ENCODE assay signal across 24 mouse cellular contexts in genomic region chr9:25048940-25049339, GRCm38 (mm10). TPM values are rescaled to one million over a fixed set of nuclear protein-coding genes. Genes with fewer than 3 reads are reported as not detected.
DNase-seq lines count a peak whose midpoint lies in the region; ATAC-seq and TF ChIP-seq lines count a peak whose summit lies in the region.
"Had no signal": no experiment of that assay in that cellular context is flagged by ENCODE, and none has a peak within 500 bp of the region (broad histone marks: within the 10 kb centered on the region; RNA-seq: fewer than 3 reads in every experiment).

No protein-coding gene starts in this region.

- no peak for ATAC-seq in liver, embryonic 13.5 days (ENCODE audit: low read depth)
- ATAC-seq in liver, embryonic 11.5 days (replicated peaks; ENCODE audit: low FRiP score): no peak
- no peak for ATAC-seq in megakaryocyte, adult 5-6 weeks (ENCODE audit: poor library complexity, severe bottlenecking)
- peak; percentile 63; the same call in 1 of the 2 replicates for ATAC-seq in erythroid progenitor cell, adult 5-6 weeks (replicated peaks; ENCODE audit: low FRiP score, poor library complexity, severe bottlenecking)
- no peak for ATAC-seq in kidney, embryonic 14.5 days (ENCODE audit: low FRiP score, low TSS enrichment)
- ATAC-seq: forebrain, embryonic 13.5 days; forebrain, postnatal 0 days had no signal

- no peak overlapping the region for H3K4me3 ChIP-seq in liver, embryonic 13.5 days (replicated peaks)
- H3K4me3 ChIP-seq in liver, embryonic 11.5 days (ENCODE audit: low read depth, low read length): no peak overlapping the region
- peak overlapping the region; percentile 91 for H3K4me3 ChIP-seq in megakaryocyte, embryonic 14.5 days (replicated peaks)
- no peak overlapping the region for H3K4me3 ChIP-seq in kidney, embryonic 14.5 days (ENCODE audit: low read length)
- no peak overlapping the region for H3K4me3 ChIP-seq in cerebellum, adult 2 months (replicated peaks; ENCODE audit: insufficient read depth, low read depth, low read length)
- H3K4me3 ChIP-seq: embryonic facial prominence, embryonic 12.5 days; forebrain, embryonic 13.5 days; hindbrain, embryonic 10.5 days had no signal

- no peak for DNase-seq in liver, embryonic 13.5 days
- no peak for DNase-seq in liver, embryonic 11.5 days (ENCODE audit: low spot score)
- no peak for DNase-seq in cerebellum, adult 2 months
- DNase-seq: adrenal gland, adult 8-10 months; adrenal gland, postnatal 36 days; cerebellum, adult 8-10 months; cerebellum, postnatal 14 days; forebrain, postnatal 0 days; gastrocnemius, postnatal 14 days; heart, postnatal 14 days had no signal

- no peak overlapping the region for H3K9ac ChIP-seq in liver, embryonic 13.5 days
- H3K9ac ChIP-seq in liver, embryonic 11.5 days (ENCODE audit: low read depth, low read length): no peak overlapping the region
- H3K9ac ChIP-seq in kidney, embryonic 14.5 days (ENCODE audit: low read depth, low read length): no peak overlapping the region
- H3K9ac ChIP-seq: embryonic facial prominence, embryonic 12.5 days; forebrain, embryonic 13.5 days; forebrain, postnatal 0 days; hindbrain, embryonic 14.5 days had no signal

- H3K36me3 ChIP-seq in liver, embryonic 13.5 days: no peaks in the 10 kb centered on the region
- H3K36me3 ChIP-seq in liver, embryonic 11.5 days (ENCODE audit: control insufficient read depth, insufficient read depth, low read length): no peaks in the 10 kb centered on the region
- no peaks in the 10 kb centered on the region for H3K36me3 ChIP-seq in megakaryocyte, embryonic 14.5 days (replicated peaks; ENCODE audit: low read length)
- H3K36me3 ChIP-seq in kidney, embryonic 14.5 days (ENCODE audit: control insufficient read depth, insufficient read depth, low read length): no peaks in the 10 kb centered on the region
- H3K36me3 ChIP-seq: embryonic facial prominence, embryonic 12.5 days; hindbrain, embryonic 10.5 days had no signal

- peak overlapping the region; percentile 26 for H3K4me2 ChIP-seq in liver, embryonic 13.5 days
- no peak overlapping the region for H3K4me2 ChIP-seq in liver, embryonic 11.5 days
- no peak overlapping the region for H3K4me2 ChIP-seq in kidney, embryonic 14.5 days (replicated peaks; ENCODE audit: low read depth, low read length)
- H3K4me2 ChIP-seq: forebrain, embryonic 13.5 days; hindbrain, embryonic 14.5 days had no signal

- no peak for TF ChIP-seq CTCF in cerebellum, adult 2 months (IDR thresholded peaks at IDR 0.05; ENCODE audit: borderline replicate concordance, insufficient read depth, low read depth, low read length)

- no peaks in the 10 kb centered on the region for H3K27me3 ChIP-seq in liver, embryonic 13.5 days
- no peaks in the 10 kb centered on the region for H3K27me3 ChIP-seq in liver, embryonic 11.5 days (replicated peaks; ENCODE audit: control insufficient read depth, insufficient read depth, low read length)
- H3K27me3 ChIP-seq in megakaryocyte, embryonic 14.5 days (replicated peaks): no peaks in the 10 kb centered on the region
- no peaks in the 10 kb centered on the region for H3K27me3 ChIP-seq in kidney, embryonic 14.5 days (ENCODE audit: control insufficient read depth, insufficient read depth, low read length)
- no peaks in the 10 kb centered on the region for H3K27me3 ChIP-seq in cerebellum, adult 2 months (ENCODE audit: control insufficient read depth, insufficient read depth, low read length)
- H3K27me3 ChIP-seq: embryonic facial prominence, embryonic 12.5 days; forebrain, embryonic 13.5 days had no signal

- no peak for TF ChIP-seq POLR2A in cerebellum, adult 2 months (IDR thresholded peaks at IDR 0.05; ENCODE audit: borderline replicate concordance, insufficient read depth, low read length)

- 29% methylated on average over 2 of the region's 2 CpGs for WGBS in liver, embryonic 13.5 days (ENCODE audit: insufficient replicate concordance)
- WGBS in liver, embryonic 11.5 days: 68% methylated on average over 2 of the region's 2 CpGs
- 79% methylated on average over 2 of the region's 2 CpGs for WGBS in kidney, embryonic 14.5 days
- 43% methylated on average over 2 of the region's 2 CpGs for WGBS in cerebellum, adult 2 months

- H3K4me1 ChIP-seq in liver, embryonic 13.5 days (replicated peaks): peaks cover 12% of the 10 kb centered on the region
- H3K4me1 ChIP-seq in liver, embryonic 11.5 days (replicated peaks; ENCODE audit: control insufficient read depth, insufficient read depth, low read length): no peaks in the 10 kb centered on the region
- peaks cover 58% of the 10 kb centered on the region for H3K4me1 ChIP-seq in megakaryocyte, embryonic 14.5 days
- H3K4me1 ChIP-seq in kidney, embryonic 14.5 days (ENCODE audit: control insufficient read depth, insufficient read depth, low read length): no peaks in the 10 kb centered on the region
- H3K4me1 ChIP-seq in cerebellum, adult 2 months (ENCODE audit: control insufficient read depth, insufficient read depth, low read length): no peaks in the 10 kb centered on the region
- H3K4me1 ChIP-seq: embryonic facial prominence, embryonic 12.5 days; forebrain, embryonic 13.5 days; hindbrain, embryonic 10.5 days had no signal

- no peak overlapping the region for H3K27ac ChIP-seq in liver, embryonic 13.5 days
- no peak overlapping the region for H3K27ac ChIP-seq in liver, embryonic 11.5 days (ENCODE audit: low read depth, low read length)
- H3K27ac ChIP-seq in kidney, embryonic 14.5 days (ENCODE audit: low read depth, low read length): no peak overlapping the region
- H3K27ac ChIP-seq in cerebellum, adult 2 months (ENCODE audit: insufficient read depth, low read length): no peak overlapping the region
- H3K27ac ChIP-seq: embryonic facial prominence, embryonic 12.5 days; forebrain, embryonic 13.5 days; hindbrain, embryonic 10.5 days; hindbrain, embryonic 14.5 days had no signal

- no peaks in the 10 kb centered on the region for H3K9me3 ChIP-seq in liver, embryonic 13.5 days (replicated peaks)
- H3K9me3 ChIP-seq in liver, embryonic 11.5 days (ENCODE audit: control insufficient read depth, low read length): no peaks in the 10 kb centered on the region
- H3K9me3 ChIP-seq in megakaryocyte, embryonic 14.5 days: no peaks in the 10 kb centered on the region
- no peaks in the 10 kb centered on the region for H3K9me3 ChIP-seq in kidney, embryonic 14.5 days (ENCODE audit: control insufficient read depth, low read length)
- H3K9me3 ChIP-seq: embryonic facial prominence, embryonic 12.5 days; forebrain, embryonic 13.5 days; hindbrain, embryonic 10.5 days had no signal

RNA-seq across cellular contexts. Expression of gene Gm10181, which starts 40.3 kb away (rescaled TPM):
- polyA plus RNA-seq in liver, embryonic 13.5 days (2015; fragmentation: Nextera tagmentation; extraction: Ambion mirVana): not detected in 2 replicates
- not detected in 2 replicates for polyA plus RNA-seq in liver, embryonic 11.5 days (2014; fragmentation: Nextera tagmentation; extraction: Ambion mirVana)
- not detected in 2 replicates for polyA plus RNA-seq in megakaryocyte, embryonic 14.5 days (2012; ENCODE audit: insufficient read depth, low replicate concordance)
- not detected in 2 replicates for total RNA-seq in megakaryocyte, adult 5-6 weeks (2015)
- not detected in 2 replicates for total RNA-seq in megakaryocyte, adult 5-6 weeks (2017)
- not detected in 2 replicates for total RNA-seq in erythroid progenitor cell, adult 5-6 weeks (2015; ENCODE audit: low replicate concordance)
- total RNA-seq in erythroid progenitor cell, adult 5-6 weeks (2017; ENCODE audit: low replicate concordance): not detected in 2 replicates
- not detected in 2 replicates for polyA plus RNA-seq in kidney, embryonic 14.5 days (2014; fragmentation: Nextera tagmentation; extraction: Ambion mirVana)
- not detected in 2 replicates for polyA plus RNA-seq in cerebellum, adult 2 months (2012; rRNA removed)
- total RNA-seq: adrenal gland, adult 8-10 months; adrenal gland, postnatal 36 days; ES-E14; forebrain, postnatal 0 days; gastrocnemius, adult 18-20 months; gastrocnemius, postnatal 14 days; granulocyte monocyte progenitor cell, adult 5-6 weeks; heart, adult 8-10 months; heart, postnatal 14 days had no signal
- polyA plus RNA-seq: cortical plate, adult 2 months; embryonic facial prominence, embryonic 12.5 days; forebrain, embryonic 13.5 days; forebrain, postnatal 0 days; heart, embryonic 14.5 days; hindbrain, embryonic 10.5 days; hindbrain, embryonic 14.5 days had no signal
